Mouse (Mus musculus): ENCODE results near the gene Thegl. TPM values are rescaled to one million over a fixed set of nuclear protein-coding genes. Genes with fewer than 3 reads are reported as not detected.
"Not testable (repeated sequence)": the region's sequence is repeated elsewhere in the genome, so short reads cannot be mapped to it uniquely, and the experiment has no call there.

Gene Thegl
- polyA plus RNA-seq, 1 experiment from 2014 or later, result 0.72 TPM

DNA sequence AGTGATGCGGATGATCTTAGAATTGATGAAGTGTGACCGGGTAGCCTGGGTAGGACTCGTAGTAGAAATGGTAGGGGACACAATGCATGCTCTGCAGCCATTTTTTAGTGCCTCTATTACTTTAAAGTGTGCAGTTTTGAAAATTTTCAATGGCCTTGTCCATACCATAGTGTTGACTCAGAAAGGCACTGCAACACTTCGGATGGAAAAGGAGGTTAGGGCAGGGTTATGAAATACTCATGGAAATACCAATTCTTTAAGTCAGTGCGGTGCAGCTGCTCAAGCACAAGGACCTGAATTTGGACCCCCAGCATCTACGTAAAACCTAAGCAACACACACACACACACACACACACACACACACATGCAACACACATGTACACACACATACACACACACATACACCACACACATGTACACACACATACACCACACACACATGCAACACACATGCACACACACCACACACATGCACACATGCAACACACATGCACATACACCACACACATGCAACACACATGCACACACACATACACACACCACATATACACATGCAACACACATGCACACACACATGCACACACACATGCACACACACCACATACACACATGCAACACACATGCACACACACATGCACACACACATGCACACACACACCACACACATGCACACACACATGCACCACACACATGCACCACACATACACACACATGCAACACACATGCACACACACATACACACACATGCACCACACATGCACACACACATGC, 11.6 kb upstream of the Thegl start, which contains the start of gene Arl9:
Gene Arl9 (plus strand): TSS at position 5 of the 771 bp plus-strand sequence.
- Histone ChIP-seq H3K9me3 (no peaks in the 10 kb centered on the region; the same call in 1 of the 2 replicates), H3K4me1 (replicated peaks) (no peaks in the 10 kb centered on the region), H3K36me3 (0 out of 2 replicates have a peak, but pooled peaks cover 4% of the 10 kb centered on the region), H3K4me2 (replicated peaks) (no peak within 1 kb of the TSS), H3K4me3 (replicated peaks) (no peak within 1 kb of the TSS), H3K27ac (no peak within 1 kb of the TSS), H3K9ac (no peak within 1 kb of the TSS), H3K27me3 (replicated peaks) (no peaks in the 10 kb centered on the region)
- ATAC-seq, result no peak
- WGBS, result 94% methylated on average over 6 of the region's 6 CpGs

GRCm38 (mm10) chr5:77010352-77010751, 5.5 kb upstream of the Thegl start:
- WGBS, result 90% methylated on average over 9 of the region's 9 CpGs
- Histone ChIP-seq H3K27ac (no peak overlapping the region), H3K4me1 (replicated peaks) (no peaks in the 10 kb centered on the region), H3K9me3 (no peaks in the 10 kb centered on the region), H3K4me3 (replicated peaks) (no peak overlapping the region), H3K4me2 (replicated peaks) (no peak overlapping the region), H3K36me3 (no peaks in the 10 kb centered on the region), H3K27me3 (replicated peaks) (no peaks in the 10 kb centered on the region), H3K9ac (no peak overlapping the region)
- ATAC-seq, result no peak

- Histone ChIP-seq H3K9me3 (no peaks in the 10 kb centered on the region), H3K4me2 (replicated peaks) (no peak overlapping the region), H3K27me3 (replicated peaks) (no peaks in the 10 kb centered on the region), H3K9ac (no peak overlapping the region), H3K27ac (no peak overlapping the region), H3K36me3 (no peaks in the 10 kb centered on the region), H3K4me1 (replicated peaks) (no peaks in the 10 kb centered on the region), H3K4me3 (replicated peaks) (no peak overlapping the region)
- WGBS, result 69% methylated on average over 3 of the region's 3 CpGs
- no peak for ATAC-seq
Observed at GRCm38 (mm10) chr5:77011082-77011481, 4.7 kb upstream of the Thegl start.

DNA sequence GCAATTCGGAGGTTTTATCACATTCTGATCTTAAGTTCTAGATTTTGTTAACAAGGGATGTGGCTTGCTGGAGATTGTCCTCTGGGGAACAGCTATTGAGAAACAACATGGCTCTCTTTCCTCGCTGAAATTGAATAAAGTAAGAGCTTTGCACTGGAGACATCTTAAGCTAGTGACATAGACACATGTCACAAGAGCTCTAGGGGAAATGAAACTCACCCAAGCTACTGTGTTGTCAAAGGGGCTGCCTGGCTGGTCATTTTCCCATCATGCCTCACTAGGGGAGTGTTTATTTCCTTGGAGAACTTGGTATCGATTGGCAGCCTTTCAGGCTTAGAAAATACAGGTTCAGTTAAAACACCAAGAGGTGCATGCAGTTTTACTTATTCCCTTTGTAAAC, 2.7 kb upstream of the Thegl start:
- Histone ChIP-seq H3K27ac (no peak overlapping the region), H3K36me3 (no peaks in the 10 kb centered on the region), H3K4me1 (replicated peaks) (no peaks in the 10 kb centered on the region), H3K27me3 (replicated peaks) (no peaks in the 10 kb centered on the region), H3K9me3 (no peaks in the 10 kb centered on the region), H3K4me2 (replicated peaks) (no peak overlapping the region), H3K4me3 (replicated peaks) (no peak overlapping the region), H3K9ac (no peak overlapping the region)
- no peak for ATAC-seq
- WGBS, result 62% methylated on average over 3 of the region's 3 CpGs

DNA sequence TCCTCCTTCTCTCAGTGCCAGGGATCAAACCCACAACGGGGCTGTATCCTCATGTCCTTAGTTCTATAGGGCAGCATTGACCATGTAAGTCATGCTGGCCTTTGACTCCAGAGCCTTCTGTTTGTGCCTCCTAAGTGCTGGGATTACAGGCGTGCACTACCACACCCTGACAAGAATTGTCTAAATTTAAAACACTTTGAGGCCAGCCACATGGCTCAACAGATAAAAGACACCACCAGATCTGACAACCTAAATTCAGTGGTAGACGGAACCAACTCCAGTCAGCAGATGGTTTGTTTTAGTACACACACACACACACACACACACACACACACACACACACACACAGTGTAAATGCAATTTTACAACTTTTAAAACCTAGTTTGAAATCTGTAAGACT, 12.2 kb downstream of the Thegl start:
- no peak for ATAC-seq
- Histone ChIP-seq H3K4me2 (replicated peaks) (no peak overlapping the region), H3K9me3 (no peaks in the 10 kb centered on the region), H3K4me1 (replicated peaks) (no peaks in the 10 kb centered on the region), H3K27me3 (replicated peaks) (no peaks in the 10 kb centered on the region), H3K36me3 (no peaks in the 10 kb centered on the region), H3K27ac (no peak overlapping the region), H3K9ac (no peak overlapping the region), H3K4me3 (replicated peaks) (no peak overlapping the region)
- 55% methylated on average over 3 of the region's 3 CpGs for WGBS

DNA sequence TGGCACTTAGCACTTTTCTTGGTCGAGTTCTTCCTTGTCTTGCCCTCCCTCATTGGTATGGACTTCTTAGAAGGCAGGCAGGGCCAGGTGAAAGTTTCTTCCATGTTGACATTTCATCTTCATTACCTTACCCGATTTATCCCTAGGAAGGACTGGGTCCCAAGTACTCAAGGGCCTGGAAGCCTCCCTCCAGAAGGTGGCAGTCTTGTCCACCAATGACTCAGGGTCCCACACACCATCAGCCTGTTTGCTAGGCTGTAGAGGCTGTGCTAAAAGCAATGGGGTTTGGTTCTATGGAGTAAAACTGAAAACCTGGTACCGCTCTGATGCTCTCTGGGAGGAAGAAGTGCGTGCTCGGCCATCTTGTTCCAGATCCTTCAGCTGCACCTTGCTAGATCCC, 13.9 kb downstream of the Thegl start:
- no peaks in the 10 kb centered on the region for H3K9me3 ChIP-seq
- H3K4me3 ChIP-seq (replicated peaks), result no peak overlapping the region
- H3K36me3 ChIP-seq, result no peaks in the 10 kb centered on the region
- 81% methylated on average over 5 of the region's 5 CpGs for WGBS
- no peak overlapping the region for H3K27ac ChIP-seq
- H3K27me3 ChIP-seq (replicated peaks), result no peaks in the 10 kb centered on the region
- no peak overlapping the region for H3K9ac ChIP-seq
- no peak for ATAC-seq
- H3K4me2 ChIP-seq (replicated peaks), result no peak overlapping the region
- H3K4me1 ChIP-seq (replicated peaks), result no peaks in the 10 kb centered on the region

- not testable (repeated sequence) for H3K4me2 ChIP-seq (replicated peaks); H3K9ac ChIP-seq; ATAC-seq; H3K36me3 ChIP-seq; H3K27me3 ChIP-seq (replicated peaks); H3K4me1 ChIP-seq (replicated peaks); H3K9me3 ChIP-seq; H3K4me3 ChIP-seq (replicated peaks); H3K27ac ChIP-seq
Observed at GRCm38 (mm10) chr5:77035101-77035500, 19.3 kb downstream of the Thegl start.

DNA sequence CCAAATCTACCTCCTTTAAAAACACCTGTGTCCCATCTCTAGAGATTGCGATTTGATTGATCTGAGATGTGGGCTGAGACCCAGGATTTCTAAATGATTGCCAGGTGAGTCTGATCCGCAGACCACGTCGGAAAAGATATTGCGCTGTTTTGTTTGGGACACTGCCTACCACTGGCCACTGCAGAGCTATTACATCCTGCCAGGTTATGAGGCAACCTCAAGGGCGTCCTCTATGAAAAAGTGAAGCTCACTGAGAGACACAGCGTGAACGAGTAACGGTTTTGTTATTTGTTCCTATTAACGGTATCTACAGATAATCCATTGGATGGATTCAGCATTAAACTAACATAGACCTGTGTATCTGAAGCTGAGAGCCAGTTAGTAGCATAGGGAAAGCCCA, 22.6 kb downstream of the Thegl start:
- Histone ChIP-seq H3K27me3 (replicated peaks) (no peaks in the 10 kb centered on the region), H3K36me3 (no peaks in the 10 kb centered on the region), H3K4me3 (replicated peaks) (no peak overlapping the region)

GRCm38 (mm10) chr5:77039391-77039790, 23.6 kb downstream of the Thegl start:
- H3K4me1 ChIP-seq (replicated peaks), result no peaks in the 10 kb centered on the region
- H3K4me3 ChIP-seq (replicated peaks), result no peak overlapping the region
- no peaks in the 10 kb centered on the region for H3K36me3 ChIP-seq
- H3K9ac ChIP-seq, result no peak overlapping the region
- H3K4me2 ChIP-seq (replicated peaks), result no peak overlapping the region
- no peak for ATAC-seq
- H3K27me3 ChIP-seq (replicated peaks), result no peaks in the 10 kb centered on the region
- no peak overlapping the region for H3K27ac ChIP-seq
- H3K9me3 ChIP-seq, result no peaks in the 10 kb centered on the region

More for the DNA sequence above, 22.6 kb downstream of the Thegl start:
- WGBS, result 87% methylated on average over 10 of the region's 10 CpGs
- Histone ChIP-seq H3K4me2 (replicated peaks) (no peak overlapping the region), H3K9ac (no peak overlapping the region), H3K9me3 (no peaks in the 10 kb centered on the region), H3K27ac (no peak overlapping the region), H3K4me1 (replicated peaks) (no peaks in the 10 kb centered on the region)
- ATAC-seq, result no peak

DNA sequence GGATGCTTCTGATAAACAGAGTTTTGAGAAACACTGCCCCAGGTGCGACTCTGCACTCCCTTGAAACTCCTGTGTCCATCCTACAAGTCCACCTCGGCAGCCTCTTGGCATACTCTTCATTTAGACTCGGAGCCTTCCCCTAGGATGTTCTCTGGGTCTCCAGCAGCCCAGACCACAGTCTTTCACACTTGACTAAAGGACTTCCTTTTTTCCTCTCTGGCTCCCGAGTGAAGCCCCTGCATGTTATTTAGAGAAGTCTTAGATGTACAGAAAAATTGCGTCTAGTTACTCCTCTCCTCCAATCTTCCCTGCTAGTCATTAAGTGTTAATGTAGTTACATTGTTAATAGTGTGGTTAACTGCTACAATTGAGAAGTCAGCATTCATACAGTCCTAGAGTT, 28.5 kb downstream of the Thegl start:
- Histone ChIP-seq H3K4me1 (replicated peaks) (no peaks in the 10 kb centered on the region), H3K36me3 (no peaks in the 10 kb centered on the region), H3K27me3 (replicated peaks) (no peaks in the 10 kb centered on the region), H3K9ac (no peak overlapping the region), H3K4me2 (replicated peaks) (no peak overlapping the region), H3K4me3 (replicated peaks) (no peak overlapping the region), H3K9me3 (no peaks in the 10 kb centered on the region), H3K27ac (no peak overlapping the region)
- 66% methylated on average over 5 of the region's 5 CpGs for WGBS
- no peak for ATAC-seq

GRCm38 (mm10) chr5:77052616-77053015, 36.8 kb downstream of the Thegl start:
- Histone ChIP-seq H3K27ac (no peak overlapping the region), H3K36me3 (no peaks in the 10 kb centered on the region), H3K27me3 (replicated peaks) (no peaks in the 10 kb centered on the region), H3K9me3 (no peaks in the 10 kb centered on the region), H3K4me1 (replicated peaks) (no peaks in the 10 kb centered on the region), H3K9ac (no peak overlapping the region), H3K4me2 (replicated peaks) (no peak overlapping the region), H3K4me3 (replicated peaks) (no peak overlapping the region)
- ATAC-seq, result no peak
- WGBS, result 94% methylated on average over 5 of the region's 5 CpGs

DNA sequence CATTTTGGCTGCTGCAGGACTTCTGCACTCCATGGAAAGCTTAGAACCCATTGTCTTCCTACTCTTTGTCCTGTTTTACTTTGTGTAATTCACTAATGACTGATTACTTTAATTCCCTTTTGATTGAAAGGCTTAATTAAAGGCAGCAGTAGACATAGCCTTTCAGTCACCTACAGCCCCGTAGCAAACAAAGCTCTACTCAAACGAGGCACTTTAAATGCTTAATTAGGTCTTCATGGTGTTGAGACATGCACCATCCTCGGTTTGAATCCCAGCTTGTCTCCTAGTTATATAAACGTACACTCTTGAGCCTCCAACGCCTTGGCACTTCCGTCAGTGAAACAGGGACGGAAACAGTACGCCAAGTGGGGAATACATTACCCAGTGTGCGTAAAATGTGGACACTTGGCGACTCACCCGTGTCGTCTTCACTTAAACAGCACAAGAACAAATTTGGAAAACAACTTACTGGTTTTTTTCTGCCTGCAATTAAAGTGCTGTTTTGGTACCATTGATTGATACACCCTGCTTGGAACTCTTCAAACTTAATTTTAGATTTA, 41.1 kb downstream of the Thegl start:
- 68% methylated on average over 12 of the region's 12 CpGs for WGBS
- H3K27me3 ChIP-seq (replicated peaks), result no peaks in the 10 kb centered on the region
- ATAC-seq, result no peak

DNA sequence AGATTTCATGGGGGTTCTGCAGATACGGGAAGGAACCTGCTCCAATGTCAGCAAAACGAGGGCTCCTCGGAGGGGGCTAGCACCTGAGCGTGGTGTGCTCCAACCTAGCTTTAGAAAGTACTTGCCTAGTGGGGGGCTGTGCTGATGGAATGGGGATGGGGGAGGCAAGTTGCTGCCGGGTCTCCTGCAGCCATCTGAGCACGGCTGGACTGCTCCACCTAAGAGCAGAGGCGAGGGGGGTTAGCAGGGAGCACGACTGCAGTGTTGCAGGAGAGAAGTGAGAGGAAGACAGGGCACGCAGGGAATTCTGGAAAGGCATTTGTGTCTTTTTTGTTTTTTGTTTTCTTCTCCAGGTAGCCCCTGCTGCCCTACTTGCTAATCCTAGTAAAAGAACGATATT, 44.5 kb downstream of the Thegl start:
- no peak for ATAC-seq

More for the DNA sequence above, 41.1 kb downstream of the Thegl start:
- no peak overlapping the region for H3K9ac ChIP-seq
- H3K36me3 ChIP-seq, result no peaks in the 10 kb centered on the region
- no peak overlapping the region for H3K4me3 ChIP-seq (replicated peaks)
- no peaks in the 10 kb centered on the region for H3K9me3 ChIP-seq
- no peak overlapping the region for H3K4me2 ChIP-seq (replicated peaks)
- no peak overlapping the region for H3K27ac ChIP-seq
- no peaks in the 10 kb centered on the region for H3K4me1 ChIP-seq (replicated peaks)

More for the DNA sequence above, 44.5 kb downstream of the Thegl start:
- no peak overlapping the region for H3K9ac ChIP-seq
- 49% methylated on average over 10 of the region's 10 CpGs for WGBS
- no peaks in the 10 kb centered on the region for H3K4me1 ChIP-seq (replicated peaks)
- H3K36me3 ChIP-seq, result no peaks in the 10 kb centered on the region
- no peak overlapping the region for H3K4me3 ChIP-seq (replicated peaks)
- H3K9me3 ChIP-seq, result no peaks in the 10 kb centered on the region
- no peaks in the 10 kb centered on the region for H3K27me3 ChIP-seq (replicated peaks)
- no peak overlapping the region for H3K27ac ChIP-seq
- H3K4me2 ChIP-seq (replicated peaks), result no peak overlapping the region
